Mouse (Mus musculus) right cerebral cortex, postnatal 14 days (tissue): ENCODE results near the gene C1qtnf6.

Source experiments
- DNase-seq: peaks from one replicate; pipeline ENCODE4 v3.0.0; 2022

Gene C1qtnf6

GRCm38 (mm10) chr15:78544041-78544440, 12.8 kb upstream of the C1qtnf6 start:
- no peak for DNase-seq

- peak; percentile 44 for DNase-seq
Observed at GRCm38 (mm10) chr15:78542767-78543303, 11.6 kb upstream of the C1qtnf6 start.

DNA sequence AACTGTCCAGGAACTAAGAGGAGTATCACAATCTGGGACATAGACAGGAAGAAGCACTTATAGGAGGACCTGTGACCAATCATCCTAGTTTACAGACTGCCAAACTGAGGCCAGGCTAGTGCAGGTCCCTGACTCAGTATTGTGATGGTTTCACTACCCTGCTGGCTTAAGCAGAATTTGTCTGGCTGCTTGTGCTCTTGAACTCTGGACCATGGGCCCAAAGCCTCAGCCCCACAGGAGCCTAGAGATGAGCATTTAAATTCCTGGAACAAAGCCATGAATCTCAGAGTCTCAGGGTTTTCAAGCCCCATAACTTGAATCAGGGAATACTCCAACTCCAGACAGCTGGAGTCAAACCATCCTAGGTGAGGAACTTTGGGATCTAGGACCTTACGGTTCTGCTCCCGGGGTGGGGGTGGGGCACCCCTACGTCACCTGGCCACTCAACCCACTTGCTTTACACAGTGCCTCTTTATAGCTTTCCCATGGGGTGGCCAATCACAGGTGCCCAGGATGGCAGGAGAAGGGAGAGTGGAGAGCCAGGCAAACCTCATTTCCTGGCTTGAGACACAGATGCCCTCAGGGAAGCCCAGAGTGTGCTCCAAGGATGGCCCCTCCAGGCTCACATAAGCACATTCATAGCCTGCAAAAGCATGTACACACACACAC, 11.0 kb upstream of the C1qtnf6 start:
- no peak for DNase-seq

GRCm38 (mm10) chr15:78541606-78542005, 10.4 kb upstream of the C1qtnf6 start:
- no peak for DNase-seq

GRCm38 (mm10) chr15:78541036-78541435, 9.8 kb upstream of the C1qtnf6 start:
- no peak for DNase-seq

DNA sequence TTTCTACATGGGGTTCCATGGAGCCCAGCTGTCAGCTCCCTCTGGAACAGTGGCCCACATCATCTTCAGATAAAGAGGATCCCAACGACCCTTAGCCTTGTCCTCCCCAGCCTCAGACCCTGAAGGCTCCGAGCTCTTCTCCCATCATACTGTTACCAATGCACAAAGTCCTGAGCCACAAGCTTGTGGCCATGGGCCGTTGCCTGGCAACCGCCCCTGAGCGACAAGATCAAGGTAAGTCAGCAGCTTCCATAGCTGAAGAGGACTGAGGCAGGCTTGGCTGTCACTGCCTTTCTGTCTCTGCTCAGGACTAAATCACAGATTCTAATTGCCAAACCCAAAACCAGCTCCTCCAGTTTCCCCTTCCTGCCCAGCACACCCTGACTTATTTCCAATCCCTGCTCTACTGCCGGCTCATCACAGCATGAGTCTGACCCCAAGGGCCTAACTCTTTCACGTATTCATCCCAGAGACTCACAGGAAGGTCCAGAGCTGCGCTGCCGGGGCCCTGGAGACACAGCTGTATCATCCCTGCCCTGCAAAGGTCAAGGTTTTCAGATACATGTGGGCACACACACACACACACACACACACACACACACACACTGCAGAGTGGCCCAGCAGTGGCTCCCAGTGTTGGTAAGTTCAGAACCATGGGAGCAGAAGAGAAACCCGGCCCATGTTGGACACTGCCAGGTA, 4.7 kb upstream of the C1qtnf6 start:
- no peak for DNase-seq

DNA sequence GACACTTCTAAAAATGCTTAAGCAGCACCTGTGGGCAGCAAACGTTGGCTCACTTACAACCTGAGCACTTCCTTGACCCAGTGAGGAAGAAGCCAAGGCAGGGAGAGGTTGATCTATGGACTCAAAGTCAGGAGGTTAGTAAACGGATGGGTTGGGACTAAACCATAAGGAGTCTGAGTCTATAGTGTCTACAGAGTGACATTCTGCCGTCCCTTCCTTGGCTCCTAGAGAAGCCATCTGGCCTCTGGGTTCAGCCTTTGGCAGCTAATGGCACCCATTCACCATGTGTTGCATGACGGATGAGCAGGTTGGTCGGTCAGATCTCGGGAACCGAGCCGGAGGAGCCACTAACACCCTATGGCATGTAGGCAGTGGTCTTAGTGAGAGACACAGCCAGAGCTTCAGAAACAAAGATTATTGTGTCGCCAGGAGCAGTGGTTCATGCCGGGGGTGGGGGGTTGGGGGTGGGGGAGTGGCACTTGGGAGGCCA, 2.2 kb upstream of the C1qtnf6 start:
- no peak for DNase-seq

- DNase-seq, result no peak
Observed at GRCm38 (mm10) chr15:78532566-78533345, 1.5 kb upstream of the C1qtnf6 start.

- DNase-seq, result peak; percentile 100
Observed at GRCm38 (mm10) chr15:78531901-78532469, 769 bp upstream of the C1qtnf6 start.

DNA sequence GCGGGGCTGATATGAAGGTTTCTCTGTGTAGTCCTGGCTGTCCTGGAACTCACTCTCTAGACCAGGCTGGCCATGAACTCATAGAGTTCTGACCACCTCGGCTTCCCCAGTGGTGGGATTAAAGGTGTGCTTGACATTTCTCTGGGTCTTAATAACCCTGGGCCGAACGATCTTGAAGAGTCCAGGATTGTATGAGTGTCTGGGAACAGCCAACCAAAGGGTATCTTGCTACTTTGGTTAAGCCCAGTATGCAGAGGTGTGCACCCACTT, 170 bp upstream of the C1qtnf6 start:
- DNase-seq, result no peak

GRCm38 (mm10) chr15:78530141-78530540, 1.1 kb downstream of the C1qtnf6 start:
- no peak for DNase-seq

DNA sequence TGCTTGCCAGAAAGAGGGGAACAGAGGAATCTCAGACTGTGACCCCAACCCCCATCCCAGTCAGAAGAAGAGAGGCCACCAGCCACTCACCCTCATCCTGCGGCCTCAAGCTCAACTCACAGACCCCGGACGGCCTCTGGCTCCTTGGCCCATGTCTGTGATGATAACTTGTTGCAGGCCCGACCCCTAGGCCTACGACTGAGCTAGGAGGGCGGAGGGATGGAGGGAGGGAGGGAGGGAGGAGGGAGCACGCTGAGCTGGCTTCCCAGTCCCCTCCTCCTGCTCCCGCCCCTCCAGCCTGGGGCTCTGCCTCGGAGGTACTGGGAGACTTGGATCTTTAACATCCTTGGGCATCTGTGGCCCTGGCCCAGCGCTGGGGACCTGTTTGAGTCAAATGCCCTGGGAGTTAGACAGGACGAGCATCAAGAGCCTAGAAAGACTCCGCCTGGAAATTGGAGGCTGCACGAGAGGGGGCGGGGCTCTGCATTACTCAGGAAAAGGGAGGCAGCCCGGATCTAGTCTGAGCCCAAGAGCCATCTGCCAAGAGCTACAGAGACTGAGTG, 1.7 kb downstream of the C1qtnf6 start:
- DNase-seq, result peak; percentile 66

- DNase-seq, result no peak
Observed at GRCm38 (mm10) chr15:78528726-78529411, 2.3 kb downstream of the C1qtnf6 start.

DNA sequence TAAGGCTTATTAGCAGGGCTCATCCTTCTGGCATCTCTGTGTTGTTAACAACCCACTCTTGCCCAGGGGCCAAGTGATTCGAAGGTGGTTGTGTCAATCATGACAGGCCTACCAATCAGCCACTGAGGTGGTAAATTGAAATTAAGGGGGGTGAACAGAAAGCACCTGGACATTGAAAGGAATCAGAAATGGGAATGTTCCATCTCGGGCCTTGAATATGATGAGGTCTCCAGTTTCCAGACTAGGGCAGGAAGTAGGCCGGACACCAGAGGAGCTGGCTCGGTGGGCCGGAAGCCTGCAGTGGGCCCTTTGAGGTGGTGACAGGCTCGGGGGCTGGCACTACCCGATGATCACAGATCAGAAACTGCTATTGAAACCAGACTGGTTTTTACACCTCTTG, 3.2 kb downstream of the C1qtnf6 start:
- DNase-seq, result peak; percentile 60

GRCm38 (mm10) chr15:78524163-78524562, 7.1 kb downstream of the C1qtnf6 start:
- DNase-seq, result no peak

DNA sequence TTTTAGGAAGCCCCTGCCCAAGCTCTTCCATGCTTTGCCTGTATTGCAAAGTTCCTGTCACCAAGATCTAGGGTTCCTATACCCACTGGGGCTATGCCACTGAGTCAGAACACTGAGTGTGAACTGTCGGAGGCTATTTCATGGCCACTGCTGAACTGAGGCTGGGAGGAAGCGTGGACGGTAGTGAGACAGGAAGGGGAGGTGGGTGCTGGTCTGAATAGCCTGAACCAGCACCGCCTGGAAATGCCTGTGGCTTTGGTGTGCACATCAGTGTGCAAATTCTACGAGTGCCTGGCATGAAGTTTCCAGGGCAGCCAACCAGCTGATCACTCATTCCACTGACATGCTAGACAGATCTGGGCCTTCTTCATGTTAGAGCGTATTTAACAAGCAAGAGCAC, 9.3 kb downstream of the C1qtnf6 start:
- no peak for DNase-seq

DNA sequence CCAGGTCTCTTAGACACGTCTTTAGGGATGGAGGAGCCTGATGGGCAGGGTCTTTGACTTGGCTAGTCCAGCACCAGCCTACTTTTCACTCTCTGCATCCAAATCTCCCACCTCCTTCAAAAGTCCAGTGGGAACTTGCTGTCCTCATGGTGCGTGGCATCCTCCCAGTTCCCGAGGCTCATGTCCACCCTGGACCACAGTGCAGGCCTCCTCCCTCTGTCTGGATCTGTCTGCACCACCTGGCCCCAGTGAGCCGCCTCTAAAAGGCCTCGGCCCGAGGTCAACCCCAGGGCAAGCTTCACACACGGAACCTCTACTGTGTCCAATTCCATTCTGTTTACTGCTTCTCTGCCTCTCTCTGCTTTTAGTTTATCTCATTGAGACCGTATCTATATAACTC, 9.9 kb downstream of the C1qtnf6 start:
- no peak for DNase-seq

DNA sequence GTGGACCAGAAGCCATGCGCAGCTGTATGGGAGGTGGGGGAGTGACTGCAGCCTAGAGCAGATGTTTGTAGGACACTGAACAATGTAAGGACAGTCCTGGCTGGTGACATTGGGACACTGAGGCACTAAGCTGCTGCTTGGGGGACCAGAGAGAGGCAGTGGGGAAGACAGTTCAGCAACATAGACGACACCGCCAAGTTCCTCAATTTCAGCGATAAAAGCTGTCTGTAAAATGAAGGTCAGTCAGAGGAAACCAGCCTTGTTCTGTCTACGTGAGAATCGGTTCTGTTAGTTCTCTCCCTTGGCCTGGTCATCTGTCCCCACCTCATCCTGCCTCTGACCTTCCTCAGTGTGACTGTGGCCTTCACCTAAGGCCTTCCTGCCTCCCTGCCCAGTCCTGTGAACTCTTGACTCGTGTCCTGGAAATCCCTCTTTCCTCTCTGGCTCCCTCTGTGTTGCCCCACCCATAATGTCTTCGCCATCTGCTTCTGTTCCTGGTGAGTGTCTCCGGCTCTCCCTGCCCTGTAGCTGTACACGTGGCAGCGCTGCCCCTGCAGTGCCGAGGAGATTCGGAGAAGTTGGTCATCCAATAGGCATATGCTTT, 11.0 kb downstream of the C1qtnf6 start:
- no peak for DNase-seq

DNA sequence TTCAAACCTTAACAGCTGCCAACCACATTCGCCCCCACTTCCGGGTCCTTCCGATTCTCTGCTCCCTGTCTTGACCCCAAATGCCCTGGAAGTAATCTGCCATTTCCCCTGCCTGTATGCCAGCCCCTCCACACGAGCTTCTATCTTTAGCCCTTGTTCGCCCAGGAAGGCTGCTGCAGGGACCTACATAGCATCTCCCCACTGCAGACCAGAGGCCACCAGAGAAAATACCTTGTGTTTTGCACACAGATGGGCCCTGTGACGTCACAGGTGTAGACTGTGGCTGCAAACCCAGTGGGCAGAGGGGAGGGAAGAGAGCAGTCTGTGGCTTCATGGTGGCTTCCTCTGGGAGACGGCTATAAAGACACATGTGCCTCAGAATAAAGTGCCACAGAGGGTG, 13.0 kb downstream of the C1qtnf6 start:
- DNase-seq, result no peak

- no peak for DNase-seq
Observed at GRCm38 (mm10) chr15:78515759-78516158, 15.5 kb downstream of the C1qtnf6 start.

- DNase-seq, result peak; percentile 84
Observed at GRCm38 (mm10) chr15:78514393-78515146, 16.6 kb downstream of the C1qtnf6 start.
